Mouse (Mus musculus) MEL (cell line): ENCODE measurements around the gene Abca2.

Experiments used
- CTCF ChIP-seq, 3 experiments: IDR thresholded peaks in 2 of 3; conservative IDR thresholded peaks in 1 of 3; 2 replicates each; pipeline ENCODE4 v1.5.1; 2011 to 2012; ENCODE audit warnings: low read length in 3 of 3, low read depth in 2 of 3, mild to moderate bottlenecking in 2 of 3, improper control_type of control experiment in 1 of 3, inconsistent platforms in 1 of 3, mixed read lengths in 1 of 3, moderate library complexity in 1 of 3; ENCODE audit not compliant: control insufficient read depth in 1 of 3, insufficient read depth in 1 of 3, poor library complexity in 1 of 3, severe bottlenecking in 1 of 3
- KAT2A ChIP-seq: conservative IDR thresholded peaks from 2 replicates; pipeline ENCODE4 v1.6.1; 2012; ENCODE audit warnings: low read depth, low read length, improper control_type of control experiment, inconsistent platforms
- MAFK ChIP-seq: IDR thresholded peaks from 2 replicates; pipeline ENCODE4 v1.6.1; 2011; ENCODE audit warnings: low read depth, mild to moderate bottlenecking, low read length, improper control_type of control experiment, borderline replicate concordance
- MAX ChIP-seq: IDR thresholded peaks from 2 replicates; pipeline ENCODE4 v1.6.1; 2011; ENCODE audit warnings: low read length, improper control_type of control experiment
- NELFE ChIP-seq: IDR thresholded peaks from 2 replicates; pipeline ENCODE4 v1.6.1; 2011; ENCODE audit warnings: low read depth, low read length, improper control_type of control experiment
- POLR2A ChIP-seq, 2 experiments: IDR thresholded peaks; 2 replicates each; pipeline ENCODE4 v1.6.1; 2011 to 2012; ENCODE audit warnings: low read length in 2 of 2, mild to moderate bottlenecking in 2 of 2, control low read depth in 1 of 2, improper control_type of control experiment in 1 of 2, low read depth in 1 of 2, moderate library complexity in 1 of 2; ENCODE audit not compliant: control insufficient read depth in 1 of 2, insufficient read depth in 1 of 2, poor library complexity in 1 of 2
- POLR2AphosphoS2 ChIP-seq: IDR thresholded peaks from 2 replicates; pipeline ENCODE4 v1.6.1; 2011; ENCODE audit warnings: low read length, improper control_type of control experiment
- RAD21 ChIP-seq: IDR thresholded peaks from 2 replicates; pipeline ENCODE4 v1.6.1; 2011; ENCODE audit warnings: mild to moderate bottlenecking, low read depth, low read length, improper control_type of control experiment

DNA sequence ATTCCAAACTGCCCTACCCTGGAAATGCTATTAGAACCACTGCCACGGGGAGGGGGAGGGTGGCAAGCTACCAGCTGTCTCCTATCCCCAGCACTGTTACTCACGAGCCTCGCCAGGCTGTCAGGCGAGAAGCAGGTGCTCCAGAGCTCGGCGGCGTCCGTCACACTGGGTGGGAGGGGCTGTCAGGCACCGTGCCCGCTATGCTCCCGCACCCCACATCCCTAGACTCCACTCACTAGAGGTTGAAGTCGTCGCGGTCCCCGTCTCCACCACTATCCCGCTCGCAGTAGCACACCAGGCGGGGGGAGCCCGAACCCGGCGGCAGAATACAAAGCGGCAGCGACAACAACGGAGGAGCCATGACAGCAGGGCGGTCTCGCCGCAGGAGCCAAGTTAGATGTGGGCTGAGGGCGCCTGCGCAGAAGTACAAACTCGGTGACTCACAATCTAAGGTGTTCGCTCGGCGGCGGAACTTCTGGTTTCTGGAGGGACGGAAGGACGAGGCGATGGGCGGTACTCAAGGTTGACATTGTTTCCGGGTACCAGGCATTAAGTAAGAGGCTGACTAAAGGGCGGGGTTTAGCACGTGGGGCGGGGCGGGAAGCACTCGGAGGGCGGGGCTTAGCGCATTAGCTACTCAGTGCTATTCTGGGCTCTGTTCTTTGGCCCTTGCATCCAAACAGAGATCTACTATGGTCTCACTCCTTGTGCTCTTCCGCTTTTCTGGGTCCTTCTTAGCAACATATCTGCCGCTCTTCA lies 32.2 kb downstream of the Abca2 start, which contains the start of gene Paxx:
- TF ChIP-seq POLR2A (IDR thresholded peaks at IDR 0.05; ENCODE audit: control insufficient read depth in 1 of 2, insufficient read depth in 1 of 2, low read depth in 1 of 2, low read length in 2 of 2, poor library complexity in 1 of 2) (peak; percentile 87 to 89), KAT2A (no peak), CTCF (IDR thresholded peaks at IDR 0.05 in 2 of 3, conservative IDR thresholded peaks at IDR 0.05 in 1 of 3; ENCODE audit: control insufficient read depth in 1 of 3, insufficient read depth in 1 of 3, low read depth in 2 of 3, low read length in 3 of 3, poor library complexity in 1 of 3, severe bottlenecking in 1 of 3) (no peak), NELFE (peak; percentile 75), MAX (peak; percentile 74), MAFK (no peak), RAD21 (no peak), POLR2AphosphoS2 (peak; percentile 79)
